Mouse (Mus musculus) mouse embryonic stem cell (cell line): Measurements from ENCODE around the gene Gal.

Experiments used
- in situ Hi-C, 2 experiments: fragments of 300-500 bp; cut with MboI; formaldehyde crosslinking; loops; 1 replicate in 1 of 2; 3 replicates in 1 of 2; pipeline ENCODE4 v1.14.3; 2019 to 2020; ENCODE audit warnings: low sequenced_read_pairs in 2 of 2, low pct_unique_long_range_greater_than_20kb in 1 of 2, mixed read lengths in 1 of 2; ENCODE audit not compliant: unreplicated experiment in 1 of 2

Gal gene

DNA sequence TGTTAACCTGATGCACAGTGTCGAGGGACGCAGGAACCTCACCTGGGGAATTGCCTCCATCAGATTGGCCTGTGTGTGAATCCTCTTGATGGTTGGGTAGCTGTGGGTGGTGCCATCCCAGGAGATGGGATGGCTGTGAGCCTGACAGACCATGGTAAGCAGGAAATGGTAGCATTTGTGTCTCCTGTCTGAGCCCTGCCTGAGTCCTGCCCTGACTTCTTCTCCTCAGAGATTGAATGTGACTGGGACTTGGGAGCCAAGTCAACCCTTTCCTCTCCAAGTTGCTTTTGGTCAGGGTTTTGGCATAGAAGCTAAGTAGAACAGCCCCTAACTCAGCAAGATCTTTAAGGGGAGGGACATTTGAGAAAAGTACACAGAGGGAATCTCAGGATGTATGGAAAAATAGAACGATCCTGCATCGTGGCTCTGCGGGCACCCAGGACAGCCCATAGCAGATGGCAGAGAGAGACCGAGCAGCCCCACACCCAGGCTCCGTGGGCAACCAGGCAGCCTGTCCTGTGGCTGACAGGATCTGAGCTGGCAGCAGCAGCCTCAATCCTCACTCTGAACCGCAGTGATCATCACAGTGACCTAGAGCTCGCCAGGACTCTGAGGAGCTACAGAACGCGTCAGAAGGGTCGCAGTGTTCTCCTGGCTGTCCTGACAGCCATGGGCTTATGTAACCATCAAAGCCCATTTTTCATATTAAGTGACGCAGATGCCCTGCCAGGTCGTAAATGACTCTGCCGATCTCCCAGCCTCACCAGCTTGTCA is 13.9 kb upstream of the Gal start:
- in situ Hi-C loops = no loop called here

GRCm38 (mm10) chr19:3424214-3424613 is 9.9 kb upstream of the Gal start:
- in situ Hi-C loops = no loop called here

DNA sequence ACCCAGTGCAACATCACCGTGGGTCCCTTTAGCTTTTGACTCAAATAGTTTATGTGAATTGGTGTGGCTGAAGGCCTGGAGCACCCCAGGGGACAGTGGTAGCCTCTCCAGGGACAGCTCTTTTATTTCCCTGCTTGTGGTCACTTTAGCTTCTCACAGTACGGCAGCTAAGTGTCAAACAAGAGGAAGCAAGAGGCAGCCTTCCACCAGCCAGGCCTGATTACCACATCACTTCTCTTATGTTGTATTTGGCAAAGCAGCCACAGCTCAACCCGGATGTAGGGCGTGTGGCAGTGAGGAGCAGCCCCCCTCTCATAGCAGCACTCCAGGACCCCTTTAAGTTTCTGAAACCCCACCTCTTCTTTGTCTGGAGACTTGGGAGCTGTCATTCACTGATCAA is 8.6 kb upstream of the Gal start:
- in situ Hi-C loops = no loop called here

DNA sequence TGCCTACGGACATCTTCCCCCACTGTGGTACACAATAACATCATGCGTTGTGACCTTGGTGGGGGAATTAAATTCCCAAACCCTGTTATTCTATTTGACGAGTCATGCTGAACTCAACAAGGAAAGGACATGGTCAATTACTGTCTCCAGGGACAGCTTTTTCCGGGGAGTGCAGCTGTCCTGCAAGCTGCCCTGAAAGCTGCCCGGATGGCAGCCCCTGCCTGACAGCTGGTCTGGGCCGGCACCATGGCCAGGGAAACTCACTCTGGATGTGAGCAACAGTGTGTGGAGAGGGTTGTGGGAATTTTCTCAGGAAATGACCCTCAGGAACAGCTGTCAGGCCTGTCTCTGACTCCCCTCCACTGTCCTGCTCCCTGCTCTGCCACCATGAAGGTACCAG is 8.1 kb upstream of the Gal start:
- in situ Hi-C loops = no loop called here

DNA sequence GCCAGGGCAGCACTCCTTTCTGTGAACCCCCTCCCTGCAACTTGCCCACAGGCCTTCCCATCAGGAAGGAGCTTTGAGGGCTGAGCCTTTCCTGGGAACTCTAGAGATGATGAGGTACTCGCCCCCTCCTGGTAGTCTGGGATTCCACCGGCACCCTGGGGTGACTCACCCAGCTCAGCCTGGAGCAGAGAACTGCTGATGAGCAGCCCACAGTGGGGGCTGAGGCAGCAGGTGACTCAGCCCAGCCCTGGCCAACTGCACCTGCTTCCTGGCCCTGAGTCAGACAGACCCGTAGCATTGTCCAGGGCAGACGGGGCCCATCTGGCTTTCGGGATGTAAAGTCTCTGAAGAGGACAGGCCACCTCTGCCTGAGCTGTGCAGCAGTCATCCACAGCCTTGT is 4.9 kb upstream of the Gal start:
- in situ Hi-C loops = no loop called here

DNA sequence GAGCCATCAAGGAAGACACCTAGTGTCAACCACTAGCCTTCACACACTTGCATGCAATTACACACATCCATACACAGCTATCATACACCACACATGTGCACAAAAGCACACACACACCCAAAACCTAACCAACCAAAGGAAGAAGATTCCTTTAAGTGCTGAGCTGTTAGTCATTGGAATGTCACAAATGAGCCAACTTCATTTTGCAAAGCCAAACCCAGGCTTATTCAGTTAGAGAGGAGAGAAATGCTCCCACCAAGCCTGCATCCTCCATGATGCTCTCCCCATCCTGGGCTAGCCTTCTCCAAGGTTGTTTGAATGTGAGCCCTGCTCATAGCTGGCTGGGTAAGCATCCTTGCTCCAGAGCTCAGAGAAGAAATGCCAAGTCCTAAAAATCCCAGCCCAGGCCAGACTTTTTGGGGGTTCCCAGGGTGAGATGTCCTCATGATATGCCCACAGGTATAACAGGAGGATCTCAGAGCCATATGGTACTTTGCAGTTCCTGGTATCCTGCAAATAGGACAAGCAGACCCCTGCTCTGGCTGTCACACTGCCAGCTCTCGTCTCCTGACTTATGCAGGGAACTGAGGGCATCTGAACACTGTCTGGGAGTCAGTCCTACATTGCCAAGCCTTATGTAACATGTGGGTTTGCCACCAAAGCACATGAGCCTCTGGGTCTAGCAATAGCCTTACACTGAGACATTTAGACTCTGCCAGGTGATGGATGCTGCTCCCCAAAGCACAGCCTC is 8.6 kb downstream of the Gal start:
- in situ Hi-C loops = no loop called here

DNA sequence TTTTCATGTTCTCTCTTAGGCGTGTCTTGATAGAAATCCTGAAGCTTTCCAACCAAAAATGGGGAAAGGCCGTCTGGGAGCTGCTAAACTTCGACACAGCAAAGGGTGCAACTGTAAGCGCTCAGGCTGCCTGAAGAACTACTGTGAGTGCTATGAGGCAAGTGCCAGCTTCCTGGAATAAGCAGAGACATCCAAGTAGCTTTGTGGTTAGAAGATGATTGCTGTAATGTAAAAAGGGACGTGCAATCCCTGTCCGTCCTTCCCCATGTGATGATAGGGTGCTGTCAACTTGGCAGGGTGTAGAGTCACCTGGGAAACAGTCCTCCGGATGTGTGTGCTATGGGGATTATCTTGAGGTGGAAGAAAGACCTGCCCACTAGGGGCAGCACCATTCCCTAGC is 10.3 kb downstream of the Gal start:
- in situ Hi-C loops = no loop called here

- in situ Hi-C loops = no loop called here
Measured at GRCm38 (mm10) chr19:3402390-3402789, 12.0 kb downstream of the Gal start.

GRCm38 (mm10) chr19:3401943-3402342 is 12.4 kb downstream of the Gal start:
- in situ Hi-C loops = no loop called here

DNA sequence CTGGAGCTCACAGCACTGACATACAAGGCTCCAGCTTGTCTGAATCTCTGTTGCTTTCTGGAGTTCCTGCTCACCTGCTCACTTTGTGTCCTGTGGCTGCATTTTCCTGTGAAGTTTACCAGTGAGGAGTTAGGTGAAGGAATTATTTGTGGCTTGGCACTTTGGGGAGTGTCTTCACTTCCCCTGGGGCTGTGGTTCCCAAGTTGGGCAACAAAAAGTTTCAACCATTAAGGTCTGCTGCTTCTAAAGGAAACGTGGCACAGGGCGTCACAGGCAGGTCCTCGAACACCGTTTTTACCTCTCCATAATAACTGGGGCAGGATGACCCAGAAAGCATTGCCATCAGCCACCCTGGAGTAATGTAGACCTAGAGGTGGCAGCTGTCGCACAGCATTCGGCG is 12.8 kb downstream of the Gal start:
- in situ Hi-C loops = no loop called here

GRCm38 (mm10) chr19:3400057-3400456 is 14.3 kb downstream of the Gal start:
- in situ Hi-C loops = no loop called here

- in situ Hi-C loops = no loop called here
Measured at GRCm38 (mm10) chr19:3394216-3394615, 20.1 kb downstream of the Gal start.

DNA sequence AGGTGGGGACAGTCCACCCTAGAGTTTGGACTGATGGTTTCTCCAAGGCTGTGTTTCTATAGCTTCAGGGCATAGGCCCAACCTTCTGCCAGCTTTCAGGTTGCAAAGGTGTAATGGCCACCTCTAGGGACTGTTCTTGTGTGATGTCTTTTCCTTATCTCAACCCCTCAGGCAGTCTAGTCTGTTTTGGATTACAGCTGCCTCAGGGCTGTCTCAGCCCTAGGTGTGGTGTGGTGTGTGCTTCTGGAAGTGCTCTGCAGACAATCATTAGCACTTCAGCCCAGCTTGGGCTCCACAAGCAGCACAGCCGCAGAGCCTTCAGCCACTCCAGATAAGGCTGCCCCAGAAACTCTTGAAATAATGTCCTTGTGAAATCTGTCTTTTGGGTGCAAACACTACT is 22.0 kb downstream of the Gal start:
- in situ Hi-C loops = no loop called here

- in situ Hi-C loops = no loop called here
Measured at GRCm38 (mm10) chr19:3389089-3389488, 25.3 kb downstream of the Gal start.

- in situ Hi-C loops = no loop called here
Measured at GRCm38 (mm10) chr19:3388629-3389057, 25.7 kb downstream of the Gal start, which contains the start of gene Tesmin. TSS of gene Tesmin (plus strand) at chr19:3388857.

- in situ Hi-C loops = no loop called here
Measured at GRCm38 (mm10) chr19:3388061-3388460, 26.3 kb downstream of the Gal start.

DNA sequence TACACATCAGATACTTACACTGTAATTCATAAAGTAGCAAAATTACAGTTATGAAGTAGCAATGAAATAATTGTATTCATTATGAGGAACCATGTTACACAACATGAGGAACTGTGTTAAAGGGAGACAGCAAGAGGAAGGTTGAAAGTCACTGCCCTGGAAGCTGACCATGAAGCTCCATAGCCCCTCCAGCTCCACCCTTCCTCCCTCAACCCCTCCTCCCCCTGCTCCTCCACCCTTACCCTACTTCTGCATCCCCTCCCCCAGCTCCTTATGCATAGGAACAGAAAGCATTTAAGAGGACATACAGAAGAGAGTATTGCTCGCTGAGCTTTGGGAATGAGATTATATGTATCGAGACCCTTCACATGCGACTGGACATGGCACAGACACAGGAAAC is 35.7 kb downstream of the Gal start:
- in situ Hi-C loops = no loop called here

DNA sequence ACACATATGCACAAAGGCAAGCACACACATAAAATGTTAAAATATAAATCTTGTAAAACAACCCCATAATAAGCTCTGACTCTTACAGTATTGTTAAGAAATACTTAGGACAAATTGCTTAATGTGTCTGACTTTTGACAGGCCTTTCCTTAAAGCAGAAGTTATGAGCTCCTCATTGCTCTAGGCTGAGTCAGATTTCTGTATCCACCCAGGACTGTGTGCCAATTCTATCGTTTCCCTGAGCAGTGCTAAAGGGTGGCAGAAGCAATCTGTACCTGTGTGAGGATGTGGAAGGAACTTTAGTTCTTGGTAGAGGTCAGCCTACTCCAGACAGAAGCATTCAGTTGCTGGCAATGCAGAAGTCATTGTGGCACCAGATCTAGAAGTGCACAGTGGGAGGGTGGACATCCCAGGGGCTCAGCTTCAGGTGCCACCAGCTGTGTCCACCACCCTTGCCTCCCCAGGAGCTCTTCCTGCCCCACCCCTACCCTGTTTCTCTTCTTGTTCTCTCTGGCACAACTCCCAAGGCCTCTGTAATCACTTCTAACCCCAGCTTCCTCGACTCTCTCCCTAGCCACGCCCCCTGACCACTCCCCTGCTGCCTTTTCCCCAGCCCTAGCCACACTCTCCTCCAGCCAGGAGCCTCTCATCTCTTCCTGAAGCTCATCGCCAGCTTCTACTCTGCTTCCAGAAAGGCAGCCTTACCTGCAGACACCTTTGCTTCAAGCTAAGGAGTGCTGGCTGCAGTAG is 37.2 kb downstream of the Gal start:
- in situ Hi-C loops = no loop called here

GRCm38 (mm10) chr19:3375945-3376495 is 38.3 kb downstream of the Gal start:
- in situ Hi-C loops = no loop called here
